Mouse (Mus musculus): ENCODE measurements around the gene Gm11444. TPM values are rescaled to one million over a fixed set of nuclear protein-coding genes. Genes with fewer than 3 reads are reported as not detected.

Gene Gm11444
- polyA plus RNA-seq, 1 experiment = not detected

DNA sequence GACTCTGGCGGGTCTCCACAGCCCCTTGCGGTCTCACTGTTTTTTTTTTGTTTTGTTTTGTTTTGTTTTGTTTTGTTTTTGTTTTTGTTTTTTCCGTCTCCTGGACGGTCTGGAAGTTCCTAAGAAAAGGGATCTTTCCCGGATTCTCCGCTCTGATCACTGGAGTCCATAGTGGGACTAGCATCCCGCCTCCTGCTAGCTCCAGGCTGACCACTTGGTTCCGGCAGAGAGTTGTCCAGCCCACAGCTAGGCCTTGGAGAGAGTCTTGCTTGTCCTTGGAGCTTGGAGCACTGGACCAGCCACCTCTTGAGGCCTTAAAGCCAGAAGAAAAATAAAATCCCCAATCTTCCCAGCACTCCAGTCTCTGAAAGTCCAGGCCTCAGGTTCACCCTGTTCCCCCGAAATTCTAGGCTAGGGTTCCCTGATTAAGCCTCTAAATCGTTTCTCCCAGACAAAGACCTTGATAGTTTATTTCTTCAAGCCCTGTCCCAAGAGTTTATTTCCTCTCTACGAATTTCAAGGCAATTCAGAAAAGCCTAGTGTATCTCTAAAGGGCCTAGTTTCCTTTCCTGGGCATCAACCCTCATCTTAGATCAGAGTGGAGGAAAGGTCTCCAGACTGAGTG lies 16.3 kb downstream of the Gm11444 start:
- H3K4me1 ChIP-seq (ENCODE audit: control insufficient read depth, insufficient read depth, low read length) = peaks cover 3% of the 10 kb centered on the region; the same call in 1 of the 2 replicates
- peak in 1 of 2 experiments; percentile 57 for DNase-seq
- WGBS = 26% methylated on average over 11 of the region's 11 CpGs
- TF ChIP-seq CTCF (IDR thresholded peaks at IDR 0.05; ENCODE audit: borderline replicate concordance, insufficient read depth, low read depth, low read length) (no peak), POLR2A (IDR thresholded peaks at IDR 0.05; ENCODE audit: borderline replicate concordance, insufficient read depth, low read length) (no peak)
- H3K27me3 ChIP-seq (ENCODE audit: control insufficient read depth, insufficient read depth, low read length) = peaks cover 38% of the 10 kb centered on the region; the same call in 1 of the 2 replicates
- no peak overlapping the region for H3K27ac ChIP-seq (ENCODE audit: insufficient read depth, low read length)
- H3K4me3 ChIP-seq (replicated peaks; ENCODE audit: insufficient read depth, low read depth, low read length) = no peak overlapping the region

DNA sequence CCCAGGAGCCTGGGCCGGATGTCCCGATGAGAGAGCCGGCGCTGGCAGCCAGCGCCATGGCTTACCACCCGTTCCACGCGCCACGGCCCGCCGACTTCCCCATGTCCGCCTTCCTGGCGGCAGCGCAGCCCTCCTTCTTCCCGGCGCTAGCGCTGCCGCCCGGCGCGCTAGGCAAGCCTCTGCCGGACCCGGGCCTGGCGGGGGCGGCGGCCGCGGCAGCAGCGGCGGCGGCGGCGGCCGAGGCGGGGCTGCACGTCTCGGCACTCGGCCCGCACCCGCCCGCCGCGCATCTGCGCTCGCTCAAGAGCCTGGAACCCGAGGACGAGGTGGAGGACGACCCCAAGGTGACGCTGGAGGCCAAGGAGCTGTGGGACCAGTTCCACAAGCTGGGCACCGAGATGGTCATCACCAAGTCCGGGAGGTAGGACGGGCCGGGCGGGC lies 17.0 kb downstream of the Gm11444 start:
- Histone ChIP-seq H3K4me1 (ENCODE audit: control insufficient read depth, insufficient read depth, low read length) (peaks cover 3% of the 10 kb centered on the region; the same call in 1 of the 2 replicates), H3K27me3 (ENCODE audit: control insufficient read depth, insufficient read depth, low read length) (peaks cover 34% of the 10 kb centered on the region; the same call in 1 of the 2 replicates), H3K27ac (ENCODE audit: insufficient read depth, low read length) (no peak overlapping the region), H3K4me3 (replicated peaks; ENCODE audit: insufficient read depth, low read depth, low read length) (no peak overlapping the region)
- DNase-seq = no peak
- 2% methylated on average over 52 of the region's 54 CpGs for WGBS
- TF ChIP-seq CTCF (IDR thresholded peaks at IDR 0.05; ENCODE audit: borderline replicate concordance, insufficient read depth, low read depth, low read length) (no peak), POLR2A (IDR thresholded peaks at IDR 0.05; ENCODE audit: borderline replicate concordance, insufficient read depth, low read length) (no peak)

DNA sequence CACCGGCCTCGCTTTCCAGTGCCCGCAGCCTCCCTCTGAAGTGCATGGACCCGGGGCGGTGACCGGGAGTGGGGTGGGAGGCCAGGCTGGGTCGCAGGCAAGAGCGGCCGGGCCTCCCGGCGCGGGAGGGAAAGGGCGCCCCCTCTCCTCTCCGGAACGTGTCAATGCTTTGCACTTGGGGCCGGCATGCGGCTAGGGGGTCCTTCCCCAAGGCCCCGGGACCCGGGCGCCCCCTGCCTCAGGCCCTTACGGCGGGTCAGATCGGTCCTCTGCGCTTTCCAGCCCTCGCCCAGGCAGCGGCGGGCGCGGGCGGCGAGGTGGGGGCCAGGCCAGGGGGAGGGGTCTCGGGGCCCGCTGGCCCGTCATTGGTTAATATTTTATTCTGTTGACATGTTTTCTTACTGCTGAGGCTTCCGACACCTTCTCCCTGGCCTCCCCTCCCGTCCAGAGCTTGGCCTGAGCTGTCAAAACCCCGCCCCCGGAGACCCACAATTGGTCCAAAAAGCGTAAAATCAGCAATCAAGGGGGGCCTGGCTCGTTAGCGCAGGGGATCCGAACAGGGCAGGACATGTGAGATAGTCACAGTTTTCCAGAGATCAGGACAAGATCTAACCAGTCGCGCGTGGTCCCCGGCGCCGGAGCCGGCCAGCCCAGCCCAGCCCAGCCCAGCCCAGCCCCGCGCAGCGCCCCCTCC lies 17.8 kb downstream of the Gm11444 start, which contains the start of gene Tbx2:
TSS of gene Tbx2 (plus strand) at position 321 of the 694 bp plus-strand sequence.
- 2% methylated on average over 45 of the region's 52 CpGs for WGBS
- no peak for DNase-seq
- H3K27me3 ChIP-seq (ENCODE audit: control insufficient read depth, insufficient read depth, low read length) = peaks cover 32% of the 10 kb centered on the region; the same call in 1 of the 2 replicates
- H3K4me3 ChIP-seq (replicated peaks; ENCODE audit: insufficient read depth, low read depth, low read length) = no peak within 1 kb of the TSS
- H3K27ac ChIP-seq (ENCODE audit: insufficient read depth, low read length) = no peak within 1 kb of the TSS
- H3K4me1 ChIP-seq (ENCODE audit: control insufficient read depth, insufficient read depth, low read length) = no peaks in the 10 kb centered on the region
- TF ChIP-seq CTCF (IDR thresholded peaks at IDR 0.05; ENCODE audit: borderline replicate concordance, insufficient read depth, low read depth, low read length) = no peak
- no peak for TF ChIP-seq POLR2A (IDR thresholded peaks at IDR 0.05; ENCODE audit: borderline replicate concordance, insufficient read depth, low read length)

DNA sequence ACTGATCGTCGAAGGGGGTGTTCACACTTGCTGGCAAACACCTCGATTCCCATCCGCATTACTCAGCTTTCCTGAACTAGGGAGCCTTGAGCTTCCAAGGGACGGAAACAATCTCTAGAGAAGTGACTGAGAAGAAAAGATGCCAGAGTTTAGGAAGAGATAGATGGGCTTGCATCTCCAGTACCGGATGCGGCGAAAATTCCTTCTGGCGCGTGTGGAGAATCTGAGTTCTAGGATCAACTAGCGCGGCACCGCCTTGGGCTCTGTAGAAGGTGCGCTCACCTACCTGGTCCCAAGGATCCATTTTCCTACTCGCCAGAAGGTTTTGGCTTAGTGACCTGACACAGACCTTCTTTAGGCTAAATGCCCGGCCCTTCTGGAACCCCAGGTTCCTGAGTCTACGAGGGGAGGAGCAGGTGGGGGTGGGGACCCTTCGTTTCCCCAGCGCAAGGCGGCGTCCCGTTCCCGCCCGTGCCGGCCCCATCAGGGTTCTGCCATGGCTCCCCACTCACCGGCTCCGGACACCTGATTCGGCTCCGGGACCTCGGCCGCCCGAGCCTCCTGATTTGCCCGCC lies 18.4 kb downstream of the Gm11444 start:
- Histone ChIP-seq H3K4me3 (replicated peaks; ENCODE audit: insufficient read depth, low read depth, low read length) (no peak overlapping the region), H3K27ac (ENCODE audit: insufficient read depth, low read length) (no peak overlapping the region), H3K27me3 (ENCODE audit: control insufficient read depth, insufficient read depth, low read length) (peaks cover 28% of the 10 kb centered on the region; the same call in 1 of the 2 replicates), H3K4me1 (ENCODE audit: control insufficient read depth, insufficient read depth, low read length) (no peaks in the 10 kb centered on the region)
- 3% methylated on average over 33 of the region's 33 CpGs for WGBS
- no peak for TF ChIP-seq POLR2A (IDR thresholded peaks at IDR 0.05; ENCODE audit: borderline replicate concordance, insufficient read depth, low read length)
- TF ChIP-seq CTCF (IDR thresholded peaks at IDR 0.05; ENCODE audit: borderline replicate concordance, insufficient read depth, low read depth, low read length) = no peak
- DNase-seq = no peak

DNA sequence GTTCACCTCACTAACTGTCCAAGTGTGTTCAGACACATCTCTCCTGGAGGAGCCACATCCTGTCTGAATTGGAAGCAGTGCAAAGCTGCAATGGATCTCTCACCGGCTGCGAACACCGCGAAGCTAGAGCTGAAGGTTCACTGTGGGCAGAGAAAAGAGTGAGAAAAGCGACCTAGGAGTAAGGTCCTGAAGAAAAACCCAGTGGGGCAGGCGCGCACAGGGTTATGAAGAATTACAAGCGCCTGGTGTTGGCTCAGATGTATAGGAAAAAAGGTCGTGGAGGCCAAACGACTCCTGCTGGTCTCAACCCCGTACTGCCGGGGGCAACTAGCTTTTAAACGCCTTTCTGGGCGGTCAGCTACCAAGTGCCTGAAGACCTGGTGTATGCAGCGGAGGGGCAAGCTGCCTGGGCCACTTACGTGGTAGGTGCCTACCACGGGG lies 19.2 kb downstream of the Gm11444 start:
- Histone ChIP-seq H3K27me3 (ENCODE audit: control insufficient read depth, insufficient read depth, low read length) (peaks cover 22% of the 10 kb centered on the region; the same call in 1 of the 2 replicates), H3K27ac (ENCODE audit: insufficient read depth, low read length) (no peak overlapping the region), H3K4me3 (replicated peaks; ENCODE audit: insufficient read depth, low read depth, low read length) (no peak overlapping the region), H3K4me1 (ENCODE audit: control insufficient read depth, insufficient read depth, low read length) (no peaks in the 10 kb centered on the region)
- 10% methylated on average over 17 of the region's 17 CpGs for WGBS
- DNase-seq = no peak
- TF ChIP-seq CTCF (IDR thresholded peaks at IDR 0.05; ENCODE audit: borderline replicate concordance, insufficient read depth, low read depth, low read length) (no peak), POLR2A (IDR thresholded peaks at IDR 0.05; ENCODE audit: borderline replicate concordance, insufficient read depth, low read length) (no peak)

DNA sequence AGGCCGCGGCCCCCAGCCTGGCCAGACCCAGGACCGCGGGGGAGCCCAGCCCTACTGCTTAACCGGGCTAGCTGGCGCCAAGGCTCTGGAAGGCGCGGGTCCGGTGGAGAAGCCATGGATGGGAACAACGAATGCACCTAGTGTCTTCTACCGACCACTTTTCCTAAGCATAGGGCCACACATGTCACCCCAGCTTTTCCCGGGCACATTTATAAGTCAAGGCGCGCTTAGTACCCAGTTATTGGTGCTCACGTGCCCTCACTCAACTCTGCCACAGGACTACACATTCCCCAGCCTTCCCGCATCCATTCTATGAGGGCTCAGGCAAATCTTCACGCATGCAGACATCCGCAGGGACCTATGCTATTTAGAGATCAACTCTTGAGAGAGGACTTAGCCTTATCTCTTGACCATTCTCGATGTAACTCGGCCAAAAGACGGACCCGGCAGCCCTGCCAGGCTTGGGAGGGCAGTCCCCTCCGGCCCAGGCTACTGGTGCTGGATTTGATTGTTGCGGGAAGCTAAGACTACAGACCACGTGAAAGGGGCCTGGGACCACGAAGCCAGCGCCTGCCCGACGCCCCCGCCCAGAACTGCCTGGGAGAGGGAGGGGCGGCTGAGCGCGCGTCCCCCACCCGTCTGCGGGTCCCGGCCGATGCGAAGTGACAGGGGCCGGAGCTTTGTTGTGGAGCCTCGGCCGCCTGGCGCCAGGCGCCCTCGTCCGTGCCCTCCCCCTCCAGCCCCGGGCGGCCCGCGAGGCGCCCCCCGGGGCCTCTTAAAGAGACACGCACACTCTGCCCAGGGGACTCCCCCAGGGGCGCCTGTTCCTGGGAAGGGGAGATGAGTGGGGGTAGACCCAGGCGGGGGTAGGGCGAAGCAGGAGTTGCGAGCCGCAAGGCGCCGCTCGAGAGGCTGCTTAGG lies 20.4 kb downstream of the Gm11444 start:
- Histone ChIP-seq H3K27me3 (ENCODE audit: control insufficient read depth, insufficient read depth, low read length) (peaks cover 21% of the 10 kb centered on the region; the same call in 1 of the 2 replicates), H3K4me3 (replicated peaks; ENCODE audit: insufficient read depth, low read depth, low read length) (no peak overlapping the region), H3K27ac (ENCODE audit: insufficient read depth, low read length) (no peak overlapping the region), H3K4me1 (ENCODE audit: control insufficient read depth, insufficient read depth, low read length) (no peaks in the 10 kb centered on the region)
- WGBS = 3% methylated on average over 55 of the region's 61 CpGs
- no peak for DNase-seq
- TF ChIP-seq POLR2A (IDR thresholded peaks at IDR 0.05; ENCODE audit: borderline replicate concordance, insufficient read depth, low read length) = no peak
- TF ChIP-seq CTCF (IDR thresholded peaks at IDR 0.05; ENCODE audit: borderline replicate concordance, insufficient read depth, low read depth, low read length) = no peak
